Mouse (Mus musculus) forebrain, embryonic 11.5 days (tissue): Measurements from ENCODE around the gene Ppp2r2d. TPM values are rescaled to one million over a fixed set of nuclear protein-coding genes. Genes with fewer than 3 reads are reported as not detected.

Source experiments
- ATAC-seq: fragments of 200-750 bp; cut with Nextera tagmentation; replicated peaks from 2 replicates; pipeline ENCODE4 v1.8.0; 2017; ENCODE audit warnings: moderate TSS enrichment; ENCODE audit not compliant: low FRiP score
- DNase-seq: peaks from one replicate; pipeline ENCODE4 v3.0.0-alpha.2; 2017; ENCODE audit warnings: low spot score
- H3K27ac ChIP-seq: fragments of 300-500 bp; sonication (generic); 2 replicates; pipeline ENCODE4 v1.5.1; 2014; ENCODE audit warnings: low read depth, low read length
- H3K27me3 ChIP-seq: fragments of 300-500 bp; sonication (generic); 2 replicates; pipeline ENCODE4 v1.6.1; 2014; ENCODE audit warnings: mild to moderate bottlenecking, low read length, mixed read lengths; ENCODE audit not compliant: control insufficient read depth, insufficient read depth
- H3K36me3 ChIP-seq: fragments of 300-500 bp; sonication (generic); 2 replicates; pipeline ENCODE4 v1.6.1; 2014; ENCODE audit warnings: mild to moderate bottlenecking, low read length, moderate library complexity, mixed read lengths; ENCODE audit not compliant: control insufficient read depth, insufficient read depth
- H3K4me1 ChIP-seq: fragments of 300-500 bp; sonication (generic); replicated peaks from 2 replicates; pipeline ENCODE4 v1.6.1; 2014; ENCODE audit warnings: low read length, mixed read lengths; ENCODE audit not compliant: control insufficient read depth, insufficient read depth
- H3K4me2 ChIP-seq: fragments of 300-500 bp; sonication (generic); 2 replicates; pipeline ENCODE4 v1.6.1; 2014; ENCODE audit warnings: low read depth, mild to moderate bottlenecking, low read length, moderate library complexity, mixed read lengths; ENCODE audit not compliant: severe bottlenecking
- H3K4me3 ChIP-seq: fragments of 300-500 bp; sonication (generic); 2 replicates; pipeline ENCODE4 v1.5.1; 2014; ENCODE audit warnings: low read depth, low read length
- H3K9ac ChIP-seq: fragments of 300-500 bp; sonication (generic); 2 replicates; pipeline ENCODE4 v1.6.1; 2014; ENCODE audit warnings: low read length
- H3K9me3 ChIP-seq: fragments of 300-500 bp; sonication (generic); 2 replicates; pipeline ENCODE4 v1.6.1; 2016; ENCODE audit warnings: low read length, mixed read lengths; ENCODE audit not compliant: control insufficient read depth
- WGBS: fragments of 180-500 bp; shearing (Covaris S2); extraction: QIAGEN DNeasy Blood & Tissue Kit; methylation state at CpG from one replicate; pipeline ENCODE4 v1.1.7; 2014; 5-methylcytosine and 5-hydroxymethylcytosine counted together
- polyA plus RNA-seq: library from polyadenylated mRNA; unstranded; fragments of >200 nt; fragmentation: Nextera tagmentation; extraction: Ambion mirVana; gene quantifications from 2 replicates; pipeline ENCODE4 v1.2.1, GENCODE M21; 2014

Ppp2r2d gene
- polyA plus RNA-seq, 1 experiment from 2014 or later: 73.9 TPM

- no peak overlapping the region for H3K27ac ChIP-seq
- H3K36me3 ChIP-seq: no peaks in the 10 kb centered on the region
- no peak overlapping the region for H3K9ac ChIP-seq
- H3K4me2 ChIP-seq: no peak overlapping the region
- DNase-seq (no peak), ATAC-seq (no peak)
- H3K4me1 ChIP-seq: no peaks in the 10 kb centered on the region
- H3K4me3 ChIP-seq: no peak overlapping the region
- WGBS: 93% methylated on average over 3 of the region's 3 CpGs
- H3K9me3 ChIP-seq: no peaks in the 10 kb centered on the region
- no peaks in the 10 kb centered on the region for H3K27me3 ChIP-seq
These were observed 10.9 kb upstream of the Ppp2r2d start for GRCm38 (mm10) chr7:138835028-138835427.

- no peak overlapping the region for H3K9ac ChIP-seq
- 0 out of 2 replicates have a peak, but pooled peaks have one; percentile 16 for ATAC-seq
- no peak overlapping the region for H3K4me2 ChIP-seq
- DNase-seq: peak; percentile 86
- H3K4me3 ChIP-seq: no peak overlapping the region
- H3K4me1 ChIP-seq: peaks cover 8% of the 10 kb centered on the region
- 48% methylated on average over 4 of the region's 4 CpGs for WGBS
- H3K27me3 ChIP-seq: no peaks in the 10 kb centered on the region
- H3K27ac ChIP-seq: no peak overlapping the region
- no peaks in the 10 kb centered on the region for H3K36me3 ChIP-seq
- no peaks in the 10 kb centered on the region for H3K9me3 ChIP-seq
These were observed 5.3 kb upstream of the Ppp2r2d start for GRCm38 (mm10) chr7:138840594-138841021.

GRCm38 (mm10) chr7:138841436-138842151, 4.3 kb upstream of the Ppp2r2d start:
- Histone ChIP-seq H3K4me3 (no peak overlapping the region), H3K36me3 (no peaks in the 10 kb centered on the region), H3K4me2 (no peak overlapping the region), H3K27ac (no peak overlapping the region), H3K9me3 (no peaks in the 10 kb centered on the region), H3K27me3 (no peaks in the 10 kb centered on the region), H3K4me1 (peaks cover 8% of the 10 kb centered on the region), H3K9ac (no peak overlapping the region)
- whole genome bisulfite sequencing: 84% methylated on average over 3 of the region's 3 CpGs
- DNase-seq (no peak), ATAC-seq (no peak)

GRCm38 (mm10) chr7:138843421-138843820, 2.5 kb upstream of the Ppp2r2d start:
- H3K4me1 ChIP-seq: peaks cover 14% of the 10 kb centered on the region

GRCm38 (mm10) chr7:138845111-138845510, 768 bp upstream of the Ppp2r2d start:
- Histone ChIP-seq H3K4me1 (peaks cover 14% of the 10 kb centered on the region), H3K9me3 (no peaks in the 10 kb centered on the region), H3K27me3 (no peaks in the 10 kb centered on the region), H3K27ac (no peak overlapping the region), H3K9ac (peak overlapping the region; percentile 93), H3K4me3 (peak overlapping the region; percentile 99), H3K4me2 (peak overlapping the region; percentile 78), H3K36me3 (no peaks in the 10 kb centered on the region)
- ATAC-seq (no peak), DNase-seq (no peak)
- 57% methylated on average over 8 of the region's 8 CpGs for WGBS

More at GRCm38 (mm10) chr7:138843421-138843820, 2.5 kb upstream of the Ppp2r2d start:
- WGBS: 94% methylated on average over 4 of the region's 4 CpGs
- no peak overlapping the region for H3K27ac ChIP-seq
- no peak overlapping the region for H3K4me3 ChIP-seq
- H3K27me3 ChIP-seq: no peaks in the 10 kb centered on the region
- no peaks in the 10 kb centered on the region for H3K36me3 ChIP-seq
- ATAC-seq: no peak
- DNase-seq: peak; percentile 4
- no peaks in the 10 kb centered on the region for H3K9me3 ChIP-seq
- H3K4me2 ChIP-seq: no peak overlapping the region
- H3K9ac ChIP-seq: no peak overlapping the region

GRCm38 (mm10) chr7:138846502-138846991, 668 bp downstream of the Ppp2r2d start:
- H3K27ac ChIP-seq: peak overlapping the region; percentile 86
- peak overlapping the region; percentile 93 for H3K9ac ChIP-seq
- peak overlapping the region; percentile 84 for H3K4me2 ChIP-seq
- no peaks in the 10 kb centered on the region for H3K9me3 ChIP-seq
- peak; percentile 87 for ATAC-seq
- H3K4me1 ChIP-seq: peaks cover 14% of the 10 kb centered on the region
- no peaks in the 10 kb centered on the region for H3K36me3 ChIP-seq
- H3K27me3 ChIP-seq: no peaks in the 10 kb centered on the region
- peak overlapping the region; percentile 99 for H3K4me3 ChIP-seq
- WGBS: under 1% methylated on average over 42 of the region's 61 CpGs
- DNase-seq: peak; percentile 72

GRCm38 (mm10) chr7:138847316-138848027, 1.6 kb downstream of the Ppp2r2d start:
- Histone ChIP-seq H3K4me3 (peak overlapping the region; percentile 99), H3K4me2 (peak overlapping the region; percentile 84), H3K27me3 (no peaks in the 10 kb centered on the region), H3K9ac (peak overlapping the region; percentile 93), H3K27ac (no peak overlapping the region), H3K4me1 (peaks cover 14% of the 10 kb centered on the region), H3K9me3 (no peaks in the 10 kb centered on the region), H3K36me3 (no peaks in the 10 kb centered on the region)
- WGBS: 52% methylated on average over 13 of the region's 13 CpGs
- no peak for ATAC-seq
- DNase-seq: no peak

- peaks cover 14% of the 10 kb centered on the region for H3K4me1 ChIP-seq
- H3K4me3 ChIP-seq: no peak overlapping the region; the same call in 1 of the 2 replicates
- no peaks in the 10 kb centered on the region for H3K9me3 ChIP-seq
- 83% methylated on average over 7 of the region's 7 CpGs for WGBS
- DNase-seq: peak; percentile 26
- H3K36me3 ChIP-seq: no peaks in the 10 kb centered on the region; the same call in 1 of the 2 replicates
- no peak overlapping the region for H3K27ac ChIP-seq
- H3K27me3 ChIP-seq: no peaks in the 10 kb centered on the region
- peak overlapping the region; percentile 84 for H3K4me2 ChIP-seq
- H3K9ac ChIP-seq: no peak overlapping the region; the same call in 1 of the 2 replicates
- ATAC-seq: no peak
These were observed 2.4 kb downstream of the Ppp2r2d start for GRCm38 (mm10) chr7:138848028-138848920.
